Mouse (Mus musculus) liver, adult 2 months (tissue): ENCODE data around the gene Dnah2. TPM values are rescaled to one million over a fixed set of nuclear protein-coding genes. Genes with fewer than 3 reads are reported as not detected.
"Not testable (repeated sequence)": the region's sequence is repeated elsewhere in the genome, so short reads cannot be mapped to it uniquely, and the experiment has no call there.

Experiments
- DNase-seq: peaks from one replicate; pipeline ENCODE4 v3.0.0-alpha.2; 2011; ENCODE audit warnings: low read depth, low spot score; ENCODE audit errors: extremely low read depth
- H3K27ac ChIP-seq: fragments of 200-500 bp; replicated peaks from 2 replicates; pipeline ENCODE4 v1.5.1; 2012; ENCODE audit warnings: low read depth, mild to moderate bottlenecking, control low read depth, inconsistent platforms, low read length; ENCODE audit not compliant: insufficient read depth
- H3K27me3 ChIP-seq: fragments of 200-500 bp; 2 replicates; pipeline ENCODE4 v1.6.1; 2012; ENCODE audit warnings: mild to moderate bottlenecking, moderate library complexity, low read length, inconsistent platforms; ENCODE audit not compliant: control insufficient read depth, insufficient read depth
- H3K36me3 ChIP-seq: fragments of 200-500 bp; 2 replicates; pipeline ENCODE4 v1.6.1; 2012; ENCODE audit warnings: low read length, inconsistent platforms; ENCODE audit not compliant: control insufficient read depth, insufficient read depth
- H3K4me1 ChIP-seq: fragments of 200-500 bp; 2 replicates; pipeline ENCODE4 v1.6.1; 2011; ENCODE audit warnings: low read length; ENCODE audit not compliant: control insufficient read depth, insufficient read depth
- H3K4me3 ChIP-seq: fragments of 200-500 bp; 2 replicates; pipeline ENCODE4 v1.5.1; 2011; ENCODE audit warnings: low read depth, mild to moderate bottlenecking, control low read depth, low read length, moderate library complexity; ENCODE audit not compliant: insufficient read depth
- H3K79me2 ChIP-seq: fragments of 200-500 bp; 2 replicates; pipeline ENCODE4 v1.6.1; 2012; ENCODE audit warnings: inconsistent platforms, mild to moderate bottlenecking, low read length, moderate library complexity; ENCODE audit not compliant: control insufficient read depth, insufficient read depth
- H3K9ac ChIP-seq: fragments of 200-500 bp; 2 replicates; pipeline ENCODE4 v1.6.1; 2012; ENCODE audit warnings: low read depth, mild to moderate bottlenecking, control low read depth, inconsistent platforms, low read length
- CTCF ChIP-seq: fragments of 200-500 bp; IDR thresholded peaks from 2 replicates; pipeline ENCODE4 v1.5.1; 2011; ENCODE audit warnings: low read depth, low read length, control low read depth
- POLR2A ChIP-seq: fragments of 200-500 bp; IDR thresholded peaks from 2 replicates; pipeline ENCODE4 v1.6.1; 2011; ENCODE audit warnings: low read length, control low read depth; ENCODE audit not compliant: insufficient read depth; ENCODE audit errors: extremely low read depth
- WGBS: fragments of 180-500 bp; shearing (Covaris S2); methylation state at CpG from one replicate; pipeline ENCODE4 v1.1.7; 2018; 5-methylcytosine and 5-hydroxymethylcytosine counted together
- polyA plus RNA-seq: library from polyadenylated mRNA; depleted of rRNA; stranded (reverse); fragments of >200 nt; gene quantifications from 2 replicates; pipeline ENCODE4 v1.2.3, GENCODE M21; 2012
- total RNA-seq: library from RNA; depleted of rRNA; stranded (reverse); fragments of >200 nt; gene quantifications from 2 replicates; pipeline ENCODE4 v1.2.3, GENCODE M21; 2014

Gene Dnah2
- total and polyA plus RNA-seq, 2 experiments: 0.02 to 0.09 TPM

GRCm38 (mm10) chr11:69398486-69399200 lies 150.3 kb downstream of the Dnah2 start:
- peaks cover 8% of the 10 kb centered on the region; the same call in 1 of the 2 replicates for H3K36me3 ChIP-seq
- TF ChIP-seq CTCF (no peak), POLR2A (no peak)
- H3K27ac ChIP-seq: no peak overlapping the region
- no peaks in the 10 kb centered on the region for H3K27me3 ChIP-seq
- DNase-seq: no peak
- H3K4me3 ChIP-seq: 0 out of 2 replicates have a peak overlapping the region, but pooled peaks have one; percentile 64
- H3K9ac ChIP-seq: no peak overlapping the region
- WGBS: 76% methylated on average over 21 of the region's 21 CpGs
- no peaks in the 10 kb centered on the region; the same call in 1 of the 2 replicates for H3K79me2 ChIP-seq
- peaks cover 6% of the 10 kb centered on the region for H3K4me1 ChIP-seq

GRCm38 (mm10) chr11:69398059-69398458 lies 150.9 kb downstream of the Dnah2 start, which contains the start of gene Tmem88:
Tmem88 (minus strand) TSS chr11:69398234.
- Histone ChIP-seq H3K9ac (peak within 1 kb of the TSS; percentile 67), H3K4me3 (peak within 1 kb of the TSS; percentile 64), H3K27me3 (no peaks in the 10 kb centered on the region), H3K79me2 (no peaks in the 10 kb centered on the region; the same call in 1 of the 2 replicates), H3K27ac (peak within 1 kb of the TSS; percentile 37), H3K36me3 (peaks cover 6% of the 10 kb centered on the region; the same call in 1 of the 2 replicates), H3K4me1 (peaks cover 6% of the 10 kb centered on the region)
- no peak for DNase-seq
- 56% methylated on average over 16 of the region's 16 CpGs for WGBS
- TF ChIP-seq CTCF: no peak
- 0 out of 2 replicates have a peak, but pooled peaks have one; percentile 18 for TF ChIP-seq POLR2A

- Histone ChIP-seq H3K36me3 (peaks cover 6% of the 10 kb centered on the region; the same call in 1 of the 2 replicates), H3K27me3 (no peaks in the 10 kb centered on the region), H3K79me2 (no peaks in the 10 kb centered on the region; the same call in 1 of the 2 replicates), H3K4me3 (peak overlapping the region; percentile 64), H3K4me1 (peaks cover 6% of the 10 kb centered on the region), H3K9ac (peak overlapping the region; percentile 67), H3K27ac (peak overlapping the region; percentile 37)
- WGBS: 71% methylated on average over 24 of the region's 24 CpGs
- DNase-seq: no peak
- no peak for TF ChIP-seq CTCF
- no peak for TF ChIP-seq POLR2A
Observed at GRCm38 (mm10) chr11:69397581-69398057, 151.3 kb downstream of the Dnah2 start.

- Histone ChIP-seq H3K27me3 (no peaks in the 10 kb centered on the region), H3K9ac (peak overlapping the region; percentile 54), H3K4me3 (peak overlapping the region; percentile 10), H3K4me1 (peaks cover 6% of the 10 kb centered on the region), H3K27ac (peak overlapping the region; percentile 32), H3K36me3 (peaks cover 6% of the 10 kb centered on the region; the same call in 1 of the 2 replicates), H3K79me2 (no peaks in the 10 kb centered on the region; the same call in 1 of the 2 replicates)
- TF ChIP-seq POLR2A: no peak
- TF ChIP-seq CTCF: no peak
- 58% methylated on average over 11 of the region's 11 CpGs for WGBS
- DNase-seq: no peak
Observed at GRCm38 (mm10) chr11:69396772-69397171, 152.1 kb downstream of the Dnah2 start.

GRCm38 (mm10) chr11:69395634-69396373 lies 153.1 kb downstream of the Dnah2 start:
- Histone ChIP-seq H3K9ac (peak overlapping the region; percentile 92), H3K4me3 (peak overlapping the region; percentile 79), H3K36me3 (peaks cover 4% of the 10 kb centered on the region; the same call in 1 of the 2 replicates), H3K27me3 (no peaks in the 10 kb centered on the region), H3K27ac (peak overlapping the region; percentile 95), H3K79me2 (no peaks in the 10 kb centered on the region; the same call in 1 of the 2 replicates), H3K4me1 (peaks cover 6% of the 10 kb centered on the region)
- WGBS: under 1% methylated on average over 48 of the region's 48 CpGs
- TF ChIP-seq CTCF: no peak
- TF ChIP-seq POLR2A: peak; percentile 44; the same call in 1 of the 2 replicates
- DNase-seq: peak; percentile 97

DNA sequence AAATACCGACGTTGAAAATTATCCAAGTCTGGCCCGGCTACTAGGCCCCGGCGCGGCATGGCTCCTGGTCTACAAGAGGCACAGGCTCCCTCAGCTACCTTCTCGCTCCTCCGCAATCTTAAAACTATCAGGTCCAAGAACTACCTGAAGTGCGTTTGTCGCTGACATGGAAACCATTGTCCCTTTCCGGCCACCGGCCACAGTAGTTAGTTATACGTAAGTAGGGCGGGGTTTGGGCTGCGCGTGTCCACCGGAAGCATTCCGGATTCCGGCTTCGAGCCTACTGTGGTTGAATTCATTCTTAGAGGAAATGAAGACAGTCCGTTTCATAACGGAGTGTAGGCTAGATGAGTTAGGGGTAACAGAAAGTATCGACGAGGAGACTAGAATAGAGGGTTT lies 153.7 kb downstream of the Dnah2 start, which contains the start of the genes Naa38 and Cyb5d1:
Naa38 (plus strand) TSS at position 253 of the 399 bp plus-strand sequence.
Cyb5d1 (minus strand) TSS at position 397 of the 399 bp plus-strand sequence.
- peak; percentile 91 for DNase-seq
- under 1% methylated on average over 24 of the region's 24 CpGs for WGBS

GRCm38 (mm10) chr11:69394591-69395167 lies 154.2 kb downstream of the Dnah2 start:
- H3K79me2 ChIP-seq, DNase-seq: not testable (repeated sequence)

More for the DNA sequence above, 153.7 kb downstream of the Dnah2 start, which contains the start of the genes Naa38 and Cyb5d1:
- not testable (repeated sequence) for H3K36me3 ChIP-seq, H3K79me2 ChIP-seq, H3K4me1 ChIP-seq, H3K27me3 ChIP-seq
- peak within 1 kb of the TSS; percentile 92 for H3K9ac ChIP-seq
- peak within 1 kb of the TSS; percentile 79 for H3K4me3 ChIP-seq
- H3K27ac ChIP-seq: peak within 1 kb of the TSS; percentile 95

More at GRCm38 (mm10) chr11:69394591-69395167, 154.2 kb downstream of the Dnah2 start:
- H3K4me1 ChIP-seq, H3K36me3 ChIP-seq, H3K27me3 ChIP-seq: not testable (repeated sequence)
- peak overlapping the region; percentile 49 for H3K27ac ChIP-seq
- WGBS: under 1% methylated on average over 31 of the region's 31 CpGs
- H3K9ac ChIP-seq: peak overlapping the region; percentile 76
- peak overlapping the region; percentile 58 for H3K4me3 ChIP-seq
